Mouse (Mus musculus) midbrain, embryonic 13.5 days (tissue): ENCODE results near the gene Zfyve19. TPM values are rescaled to one million over a fixed set of nuclear protein-coding genes. Genes with fewer than 3 reads are reported as not detected.

Experiments used
- ATAC-seq: fragments of 200-750 bp; cut with Nextera tagmentation; 2 replicates; pipeline ENCODE4 v1.8.0; 2017; ENCODE audit warnings: mild to moderate bottlenecking, moderate TSS enrichment, moderate library complexity
- H3K27ac ChIP-seq: fragments of 300-500 bp; sonication (generic); 2 replicates; pipeline ENCODE4 v1.5.1; 2015; ENCODE audit warnings: inconsistent platforms, mild to moderate bottlenecking, moderate library complexity
- H3K27me3 ChIP-seq: fragments of 300-500 bp; sonication (generic); 2 replicates; pipeline ENCODE4 v1.6.1; 2015; ENCODE audit warnings: mild to moderate bottlenecking, inconsistent platforms
- H3K36me3 ChIP-seq: fragments of 300-500 bp; sonication (generic); 2 replicates; pipeline ENCODE4 v1.6.1; 2015; ENCODE audit warnings: mild to moderate bottlenecking, inconsistent platforms
- H3K4me1 ChIP-seq: fragments of 300-500 bp; sonication (generic); replicated peaks from 2 replicates; pipeline ENCODE4 v1.6.1; 2015; ENCODE audit warnings: inconsistent platforms
- H3K4me2 ChIP-seq: fragments of 300-500 bp; sonication (generic); replicated peaks from 2 replicates; pipeline ENCODE4 v1.6.1; 2015; ENCODE audit warnings: moderate library complexity, mild to moderate bottlenecking, inconsistent platforms
- H3K4me3 ChIP-seq: fragments of 300-500 bp; sonication (generic); replicated peaks from 2 replicates; pipeline ENCODE4 v1.5.1; 2015; ENCODE audit warnings: mild to moderate bottlenecking, inconsistent platforms
- H3K9ac ChIP-seq: fragments of 300-500 bp; sonication (generic); replicated peaks from 2 replicates; pipeline ENCODE4 v1.6.1; 2015; ENCODE audit warnings: mild to moderate bottlenecking, inconsistent platforms
- H3K9me3 ChIP-seq: fragments of 300-500 bp; sonication (generic); 2 replicates; pipeline ENCODE4 v1.6.1; 2016; ENCODE audit warnings: mild to moderate bottlenecking, inconsistent platforms
- WGBS: fragments of 180-500 bp; shearing (Covaris S2); methylation state at CpG from one replicate; pipeline ENCODE4 v1.1.7; 2015; 5-methylcytosine and 5-hydroxymethylcytosine counted together
- polyA plus RNA-seq: library from polyadenylated mRNA; unstranded; fragments of >200 nt; fragmentation: Nextera tagmentation; extraction: Ambion mirVana; gene quantifications from 2 replicates; pipeline ENCODE4 v1.2.1, GENCODE M21; 2015

Gene Zfyve19
- 56.7 and 59.1 TPM in 2 replicates for polyA plus RNA-seq

GRCm38 (mm10) chr2:119208344-119209175 lies at the start of gene Zfyve19, which contains the start of gene Dnajc17:
Zfyve19 (plus strand) TSS chr2:119208617.
Dnajc17 (minus strand) TSS chr2:119208795.
- peak; percentile 98 for ATAC-seq
- Histone ChIP-seq H3K4me1 (peaks cover 26% of the 10 kb centered on the region), H3K9me3 (no peaks in the 10 kb centered on the region), H3K36me3 (peaks cover 32% of the 10 kb centered on the region), H3K9ac (peak within 1 kb of the TSS; percentile 86), H3K4me3 (peak within 1 kb of the TSS; percentile 78), H3K27ac (peak within 1 kb of the TSS; percentile 70), H3K4me2 (peak within 1 kb of the TSS; percentile 63), H3K27me3 (no peaks in the 10 kb centered on the region)
- WGBS = under 1% methylated on average over 51 of the region's 51 CpGs

GRCm38 (mm10) chr2:119161247-119161646 lies 47.2 kb upstream of the Zfyve19 start:
- Histone ChIP-seq H3K4me2 (no peak overlapping the region), H3K9ac (peak overlapping the region; percentile 10; the same call in 1 of the 2 replicates), H3K4me1 (peaks cover 9% of the 10 kb centered on the region), H3K4me3 (no peak overlapping the region), H3K36me3 (no peaks in the 10 kb centered on the region), H3K27me3 (peaks cover 35% of the 10 kb centered on the region), H3K9me3 (no peaks in the 10 kb centered on the region), H3K27ac (no peak overlapping the region)
- ATAC-seq = no peak
- WGBS = 30% methylated on average over 2 of the region's 2 CpGs

- Histone ChIP-seq H3K27ac (no peak overlapping the region), H3K4me1 (peaks cover 20% of the 10 kb centered on the region), H3K27me3 (peaks cover 54% of the 10 kb centered on the region), H3K4me3 (no peak overlapping the region), H3K4me2 (no peak overlapping the region), H3K9ac (no peak overlapping the region), H3K9me3 (no peaks in the 10 kb centered on the region), H3K36me3 (no peaks in the 10 kb centered on the region)
- no peak for ATAC-seq
- 85% methylated on average over 3 of the region's 3 CpGs for WGBS
Measured at GRCm38 (mm10) chr2:119163135-119163534, 45.3 kb upstream of the Zfyve19 start.

DNA sequence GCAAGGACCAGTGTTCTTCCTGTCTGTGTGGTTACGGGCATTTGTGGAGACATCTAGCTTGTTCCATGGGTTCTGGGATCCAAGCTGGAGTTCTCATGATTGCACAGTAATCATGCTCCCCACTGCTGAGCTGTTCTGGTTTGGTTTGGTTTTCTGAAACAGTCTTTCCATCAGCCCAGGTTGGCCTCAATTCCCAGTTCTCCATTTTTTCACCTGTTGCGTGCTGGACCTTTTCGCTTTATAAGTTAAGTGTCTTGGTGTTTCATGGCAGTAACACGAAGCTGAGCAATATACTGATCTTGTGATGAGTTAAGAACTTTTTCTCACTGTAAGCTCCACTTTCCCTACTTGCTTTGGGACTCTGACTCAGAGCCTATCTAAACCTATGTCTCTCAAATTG lies 44.4 kb upstream of the Zfyve19 start:
- peaks cover 20% of the 10 kb centered on the region for H3K4me1 ChIP-seq
- 87% methylated on average over 4 of the region's 4 CpGs for WGBS
- no peak overlapping the region for H3K4me2 ChIP-seq
- H3K4me3 ChIP-seq = no peak overlapping the region
- no peaks in the 10 kb centered on the region for H3K9me3 ChIP-seq
- H3K27me3 ChIP-seq = peaks cover 61% of the 10 kb centered on the region
- H3K36me3 ChIP-seq = no peaks in the 10 kb centered on the region
- H3K27ac ChIP-seq = no peak overlapping the region
- no peak overlapping the region for H3K9ac ChIP-seq
- no peak for ATAC-seq

- Histone ChIP-seq H3K27me3 (peaks cover 59% of the 10 kb centered on the region), H3K36me3 (no peaks in the 10 kb centered on the region), H3K9me3 (no peaks in the 10 kb centered on the region), H3K4me3 (no peak overlapping the region), H3K4me1 (peaks cover 20% of the 10 kb centered on the region), H3K4me2 (no peak overlapping the region), H3K9ac (no peak overlapping the region), H3K27ac (no peak overlapping the region)
- ATAC-seq = no peak
Measured at GRCm38 (mm10) chr2:119165401-119165800, 43.0 kb upstream of the Zfyve19 start.

GRCm38 (mm10) chr2:119166901-119167865 lies 41.2 kb upstream of the Zfyve19 start, which contains the start of gene Gchfr:
Gchfr (plus strand) TSS chr2:119167773.
- Histone ChIP-seq H3K4me2 (peak within 1 kb of the TSS; percentile 99), H3K27ac (no peak within 1 kb of the TSS), H3K36me3 (no peaks in the 10 kb centered on the region), H3K27me3 (peaks cover 55% of the 10 kb centered on the region), H3K9me3 (no peaks in the 10 kb centered on the region), H3K9ac (peak within 1 kb of the TSS; percentile 62), H3K4me1 (peaks cover 20% of the 10 kb centered on the region), H3K4me3 (peak within 1 kb of the TSS; percentile 54)
- peak; percentile 82 for ATAC-seq
- WGBS = under 1% methylated on average over 53 of the region's 60 CpGs

DNA sequence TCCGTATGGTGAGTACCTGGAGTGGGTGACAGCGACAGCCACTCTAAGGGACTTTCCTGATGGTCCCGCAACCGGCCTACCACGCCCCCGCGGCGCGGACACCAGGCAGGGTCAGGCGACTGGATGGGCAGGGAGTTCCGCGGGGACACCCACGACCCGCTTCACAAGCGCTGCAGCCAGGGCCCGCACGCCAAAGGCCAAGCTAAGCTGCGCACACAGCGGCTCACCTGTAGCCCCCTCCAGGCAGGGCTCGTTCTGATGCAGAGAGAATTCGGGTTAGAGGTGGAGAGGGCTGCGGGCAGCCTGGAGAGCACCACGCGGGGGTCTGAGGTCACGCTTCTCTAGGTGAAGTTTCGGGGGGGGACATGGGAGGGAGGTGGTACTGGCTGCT lies 40.6 kb upstream of the Zfyve19 start:
- peak; percentile 54 for ATAC-seq
- peak overlapping the region; percentile 54 for H3K4me3 ChIP-seq
- H3K4me1 ChIP-seq = peaks cover 26% of the 10 kb centered on the region
- H3K9me3 ChIP-seq = no peaks in the 10 kb centered on the region
- peaks cover 54% of the 10 kb centered on the region for H3K27me3 ChIP-seq
- no peak overlapping the region for H3K27ac ChIP-seq
- H3K36me3 ChIP-seq = no peaks in the 10 kb centered on the region
- peak overlapping the region; percentile 99 for H3K4me2 ChIP-seq
- peak overlapping the region; percentile 62 for H3K9ac ChIP-seq
- WGBS = 2% methylated on average over 26 of the region's 26 CpGs

DNA sequence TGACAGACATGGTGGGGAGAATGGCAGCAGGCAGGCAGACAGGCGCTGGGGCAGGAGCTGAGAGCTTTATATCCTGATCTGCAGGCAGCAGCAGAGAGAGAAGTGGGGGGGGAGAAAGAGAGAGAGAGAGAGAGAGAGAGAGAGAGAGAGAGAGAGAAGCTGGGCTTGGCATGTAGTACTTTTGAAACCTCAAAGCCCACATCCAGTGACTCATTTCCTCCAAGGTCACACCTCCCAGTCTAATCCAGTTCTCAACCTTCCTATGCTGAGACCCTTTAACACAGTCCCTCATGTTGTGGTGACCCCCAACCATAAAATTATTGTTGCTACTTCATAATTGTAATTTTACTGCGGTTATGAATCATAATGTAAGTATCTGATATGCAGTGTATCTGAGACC lies 38.1 kb upstream of the Zfyve19 start:
- H3K9ac ChIP-seq = no peak overlapping the region
- no peak overlapping the region for H3K4me3 ChIP-seq
- no peak for ATAC-seq
- H3K27ac ChIP-seq = no peak overlapping the region
- H3K9me3 ChIP-seq = no peaks in the 10 kb centered on the region
- H3K27me3 ChIP-seq = peaks cover 37% of the 10 kb centered on the region
- peaks cover 10% of the 10 kb centered on the region for H3K36me3 ChIP-seq
- H3K4me2 ChIP-seq = no peak overlapping the region
- H3K4me1 ChIP-seq = peaks cover 45% of the 10 kb centered on the region
- WGBS = 84% methylated on average over 2 of the region's 2 CpGs

GRCm38 (mm10) chr2:119171574-119171973 lies 36.8 kb upstream of the Zfyve19 start:
- H3K27me3 ChIP-seq = peaks cover 24% of the 10 kb centered on the region
- WGBS = 83% methylated on average over 8 of the region's 8 CpGs
- no peak overlapping the region for H3K4me2 ChIP-seq
- H3K4me1 ChIP-seq = peaks cover 44% of the 10 kb centered on the region
- H3K36me3 ChIP-seq = peaks cover 17% of the 10 kb centered on the region
- ATAC-seq = no peak
- no peak overlapping the region for H3K9ac ChIP-seq
- no peak overlapping the region for H3K4me3 ChIP-seq
- no peaks in the 10 kb centered on the region for H3K9me3 ChIP-seq
- no peak overlapping the region for H3K27ac ChIP-seq

- peak overlapping the region; percentile 48; the same call in 1 of the 2 replicates for H3K9ac ChIP-seq
- no peak for ATAC-seq
- peak overlapping the region; percentile 25; the same call in 1 of the 2 replicates for H3K4me2 ChIP-seq
- no peaks in the 10 kb centered on the region for H3K9me3 ChIP-seq
- no peak overlapping the region for H3K4me3 ChIP-seq
- H3K36me3 ChIP-seq = peaks cover 25% of the 10 kb centered on the region
- WGBS = 80% methylated on average over 7 of the region's 7 CpGs
- H3K27me3 ChIP-seq = peaks cover 15% of the 10 kb centered on the region
- H3K27ac ChIP-seq = peak overlapping the region; percentile 67
- H3K4me1 ChIP-seq = peaks cover 35% of the 10 kb centered on the region
Measured at GRCm38 (mm10) chr2:119172446-119172845, 36.0 kb upstream of the Zfyve19 start.

DNA sequence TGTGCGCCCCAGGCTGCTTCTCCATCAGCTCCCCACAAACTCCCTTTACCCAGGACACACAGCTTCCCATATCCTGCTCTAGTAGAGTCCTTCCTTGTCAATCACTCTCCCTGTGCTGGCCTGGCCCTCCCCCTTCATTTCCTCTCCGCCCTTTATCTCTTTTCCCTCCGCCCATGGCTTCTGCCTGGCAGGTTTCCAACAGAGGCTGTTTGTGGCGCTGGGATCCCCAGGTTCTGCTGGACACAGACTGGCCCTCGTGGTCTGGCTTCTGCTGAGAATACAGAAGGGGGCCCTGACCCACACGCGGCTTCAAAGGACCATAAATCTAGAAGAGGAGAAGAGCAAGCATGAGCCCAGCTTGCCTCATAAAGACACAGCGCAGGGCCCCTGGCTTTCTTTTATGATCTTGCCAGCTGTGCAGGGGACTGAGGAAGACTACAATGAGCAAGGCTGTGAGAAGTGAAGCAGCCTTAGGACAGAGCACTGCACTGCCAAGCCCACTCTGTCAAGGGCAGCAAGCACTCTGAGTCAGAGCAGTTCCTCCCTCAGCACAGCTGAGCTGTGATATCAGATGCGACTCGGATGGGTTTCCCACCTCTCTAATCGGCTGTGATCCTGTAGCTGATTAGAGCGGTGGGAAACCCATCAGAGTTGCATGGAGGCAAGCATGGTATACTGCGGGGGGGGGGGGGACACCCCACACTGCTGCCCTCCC lies 35.4 kb upstream of the Zfyve19 start:
- 25% methylated on average over 13 of the region's 13 CpGs for WGBS
- peak overlapping the region; percentile 67 for H3K27ac ChIP-seq
- H3K4me3 ChIP-seq = no peak overlapping the region
- H3K4me1 ChIP-seq = peaks cover 30% of the 10 kb centered on the region
- no peaks in the 10 kb centered on the region for H3K9me3 ChIP-seq
- H3K36me3 ChIP-seq = peaks cover 30% of the 10 kb centered on the region
- peaks cover 9% of the 10 kb centered on the region for H3K27me3 ChIP-seq
- peak; percentile 46 for ATAC-seq
- H3K9ac ChIP-seq = peak overlapping the region; percentile 48
- H3K4me2 ChIP-seq = peak overlapping the region; percentile 25
